Mouse (Mus musculus): ENCODE measurements around the gene Fndc3c1. TPM values are rescaled to one million over a fixed set of nuclear protein-coding genes. Genes with fewer than 3 reads are reported as not detected.
"Not testable (repeated sequence)": the region's sequence is repeated elsewhere in the genome, so short reads cannot be mapped to it uniquely, and the experiment has no call there.

The Fndc3c1 gene
- total RNA-seq (2021): not detected in 2 replicates
- long read RNA-seq, partial matches to known transcripts: 0 of 1 reads
- long read RNA-seq, other reads (novel, unspliced or antisense): 1 of 1 reads

- DNase-seq: peak; percentile 1
These were observed at the start of gene Fndc3c1 for GRCm38 (mm10) chrX:106485101-106485651. TSS of gene Fndc3c1 (minus strand) at chrX:106485401.

- no peak for DNase-seq
These were observed 1.2 kb upstream of the Fndc3c1 start for GRCm38 (mm10) chrX:106486451-106486850.

GRCm38 (mm10) chrX:106485671-106486070 lies 470 bp upstream of the Fndc3c1 start:
- no peak for DNase-seq

- not testable (repeated sequence) for DNase-seq
These were observed 5.3 kb downstream of the Fndc3c1 start for GRCm38 (mm10) chrX:106479891-106480290.

- no peak for DNase-seq
These were observed 99.9 kb downstream of the Fndc3c1 start for GRCm38 (mm10) chrX:106385304-106385703.

- no peak for DNase-seq
These were observed 104.6 kb downstream of the Fndc3c1 start for GRCm38 (mm10) chrX:106380608-106381007.

Small RNA genes lying within 50 kb of the gene (microRNA-seq; reads per million reads assigned to microRNA genes)
- gene Gm27428: 0 reads per million in 2 experiments

Other genes with a start within 250 kb of the Fndc3c1 start
- not detected in 2 replicates for gene Fnd3c2, start 230.0 kb downstream of the Fndc3c1 start, total RNA-seq (2021)
- gene Gm5127, start 97.8 kb upstream of the Fndc3c1 start, total RNA-seq (2021): not detected in 2 replicates
- gene Cysltr1, start 118.3 kb upstream of the Fndc3c1 start, total RNA-seq (2021): 0.30 and 0.95 TPM in 2 replicates

Data from adrenal gland, postnatal 25 days (tissue).